Mouse (Mus musculus): ENCODE measurements at regions not wholly inside any gene's neighbourhood (a gene's known extent, or its start where the extent isn't known, plus 50 kb on each side); places are given as distances from the start of the nearest gene placed in this dataset.
A peak's percentile ranks its signal among the peaks of the same experiment; 100 is the strongest.

DNA sequence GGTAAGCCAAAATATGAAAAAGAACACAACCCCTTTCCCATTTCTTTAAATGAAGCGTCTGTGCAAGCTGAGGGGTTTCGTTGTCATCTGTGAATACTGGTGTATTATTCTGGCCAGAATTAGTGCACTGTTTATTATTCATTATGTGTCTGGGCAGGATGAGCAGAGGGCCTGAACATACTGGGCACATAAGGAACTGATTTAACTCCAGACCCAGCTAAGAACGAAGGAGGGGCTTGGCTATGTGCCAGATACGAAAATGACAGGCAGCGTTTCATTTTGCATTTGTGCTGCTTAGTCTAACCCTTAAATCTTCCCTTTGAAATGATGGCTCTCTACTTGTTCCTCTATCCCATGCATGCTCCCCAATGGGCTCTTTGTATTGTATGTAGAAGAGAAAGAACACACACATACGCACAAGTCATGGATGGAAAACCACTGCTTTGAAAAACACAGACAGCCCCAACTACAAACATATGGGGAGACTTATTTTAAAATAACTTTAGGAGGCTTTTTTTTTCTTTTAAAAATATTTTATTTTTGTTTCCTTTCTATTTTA, 213.4 kb upstream of the Dcn start:
- DNase-seq: no peak

GRCm38 (mm10) chr10:97282416-97282815, 197.0 kb upstream of the Dcn start:
- DNase-seq: no peak

DNA sequence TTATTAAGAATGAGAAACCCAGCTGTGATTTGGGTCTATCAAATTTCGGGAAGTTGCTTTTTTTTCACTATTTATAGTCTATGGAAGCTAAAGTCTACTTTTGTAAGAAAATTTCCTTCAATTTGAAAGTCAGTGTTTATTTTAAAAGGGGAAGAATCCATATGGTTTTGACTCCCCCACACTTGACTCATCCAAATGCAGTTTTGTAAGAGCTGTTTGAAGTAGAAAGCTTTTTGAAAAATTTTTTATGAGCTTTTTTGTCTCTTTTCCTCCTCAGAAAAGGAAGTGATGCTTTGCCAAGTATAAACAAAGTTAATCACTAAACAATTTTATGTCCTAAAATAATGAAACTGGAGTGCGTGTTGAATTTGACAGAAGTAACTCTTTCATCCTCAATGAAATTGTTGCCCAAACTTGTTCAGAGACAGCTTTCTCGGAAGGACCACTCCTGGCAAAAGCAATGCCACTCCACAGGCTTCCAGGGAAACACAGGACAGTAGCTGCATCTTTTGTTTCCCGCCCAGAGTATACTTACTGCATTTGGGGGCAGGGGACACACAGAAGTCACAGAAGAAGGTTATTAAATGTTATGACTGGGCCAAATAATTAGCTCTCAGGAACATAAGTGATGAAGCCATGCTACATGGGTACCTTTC, 196.4 kb upstream of the Dcn start:
- DNase-seq: no peak

DNA sequence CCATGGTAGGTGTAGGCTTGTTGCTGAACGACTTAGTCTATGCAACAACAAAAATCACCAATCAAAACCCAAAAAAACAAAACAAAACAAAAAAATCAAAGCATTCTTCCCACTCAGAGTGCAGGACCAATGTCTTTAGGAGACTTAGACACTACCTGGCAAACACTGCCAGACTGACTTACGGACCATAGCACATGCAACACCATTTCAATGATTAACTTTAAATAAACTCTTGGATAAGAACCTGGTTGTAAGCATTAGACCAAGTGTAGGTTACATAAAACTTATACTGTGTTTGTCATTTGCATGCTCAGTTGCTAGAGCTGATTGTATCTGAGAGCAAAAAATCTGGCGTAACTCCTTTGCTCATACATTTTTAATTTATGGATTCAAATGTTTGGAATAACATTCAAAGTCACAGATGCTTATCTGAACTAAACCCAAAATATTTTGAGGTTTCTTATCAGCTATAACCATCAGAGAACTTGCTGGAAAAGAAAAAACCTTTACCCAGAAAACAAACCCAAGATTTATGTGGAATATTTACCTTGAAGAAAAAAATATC, 174.5 kb upstream of the Dcn start:
- peak; percentile 2 to 10 for DNase-seq

DNA sequence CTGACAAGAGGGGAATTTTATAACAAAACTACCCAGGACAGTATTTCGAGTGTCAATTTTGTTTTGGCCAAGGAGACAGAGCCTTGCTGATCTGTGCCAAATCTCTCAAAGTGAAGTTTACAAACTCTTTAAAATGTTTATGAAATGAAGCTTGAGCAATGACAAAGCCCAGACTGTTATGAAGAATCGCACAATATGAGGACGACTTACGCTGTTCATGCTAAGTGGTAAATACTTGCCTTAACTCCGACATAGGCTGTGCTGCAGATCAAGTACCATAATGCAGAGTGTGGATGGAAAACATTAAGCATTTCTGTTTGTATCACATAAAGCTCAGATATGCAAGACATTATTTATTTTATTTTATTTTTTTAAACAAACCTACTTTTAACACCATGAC, 169.8 kb upstream of the Dcn start:
- DNase-seq: no peak

- no peak for DNase-seq
Measured at GRCm38 (mm10) chr10:97312509-97312908, 166.9 kb upstream of the Dcn start.

DNA sequence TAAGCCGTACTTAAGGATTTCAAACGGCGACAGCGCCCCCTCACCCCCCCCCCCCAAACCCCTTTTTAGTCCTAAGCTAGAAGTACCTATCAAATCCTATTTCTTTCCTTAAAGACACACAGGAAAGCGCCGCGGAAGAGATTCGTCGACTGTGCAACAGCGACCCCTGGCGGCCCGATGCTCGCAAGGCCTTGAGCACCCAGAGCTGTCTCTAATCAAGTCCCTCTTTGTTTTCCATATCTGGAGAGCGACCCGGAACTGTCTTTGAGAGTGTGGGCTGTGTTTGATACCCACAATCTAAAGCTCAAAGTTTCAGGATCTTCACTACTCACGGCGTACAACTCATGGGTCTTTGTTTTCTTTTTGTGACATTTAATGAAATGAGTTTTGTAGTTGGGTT, 166.4 kb upstream of the Dcn start:
- peak; percentile 93 to 98 for DNase-seq

DNA sequence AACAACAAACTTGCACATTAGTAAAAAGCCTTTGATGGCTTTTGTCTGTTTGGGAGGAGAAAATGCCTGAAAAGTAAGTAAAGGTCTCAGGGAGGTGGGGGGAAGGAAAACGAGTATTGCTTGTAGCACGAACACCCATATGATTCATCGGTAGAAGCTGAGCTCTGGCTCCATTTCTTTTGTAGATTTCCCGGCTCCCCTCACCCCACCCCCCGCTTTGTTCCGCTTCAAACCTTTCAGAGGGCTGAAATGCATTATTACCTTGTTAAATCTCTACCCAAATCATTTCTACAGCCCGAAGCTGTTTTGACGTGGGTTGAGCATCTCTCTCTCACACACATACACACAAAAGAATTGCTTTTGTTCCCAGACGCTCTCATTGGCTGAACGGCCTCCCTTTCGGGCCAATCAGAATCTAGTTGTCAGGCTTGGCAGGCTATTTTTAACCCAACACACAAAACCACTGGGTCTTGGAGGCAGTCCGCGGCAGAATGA, 166.0 kb upstream of the Dcn start:
- DNase-seq: peak; percentile 80 to 90

DNA sequence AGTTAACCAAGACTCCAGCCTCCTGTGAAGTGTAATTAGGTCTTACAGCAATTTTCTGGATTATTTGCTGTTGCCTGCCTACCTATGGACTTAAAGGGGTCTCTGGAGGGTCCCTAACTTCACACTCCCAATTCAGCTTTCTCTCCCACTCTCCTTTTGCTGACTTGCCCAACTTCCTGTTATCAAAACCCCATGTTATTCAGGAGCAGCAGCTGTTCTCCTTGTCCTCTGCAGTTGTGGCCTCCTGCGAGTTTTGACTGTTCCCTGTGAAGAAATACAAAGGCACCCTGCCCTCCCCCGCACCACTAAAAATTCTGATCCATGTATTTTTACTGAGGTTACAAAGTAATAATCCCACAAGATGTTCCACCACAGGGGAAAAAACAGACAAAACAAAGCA, 146.8 kb upstream of the Dcn start:
- DNase-seq: no peak

- DNase-seq: peak in 1 of 2 experiments; percentile 5
Measured at GRCm38 (mm10) chr10:97334044-97334443, 145.4 kb upstream of the Dcn start.

GRCm38 (mm10) chr10:97334606-97335150, 144.7 kb upstream of the Dcn start:
- DNase-seq: no peak

DNA sequence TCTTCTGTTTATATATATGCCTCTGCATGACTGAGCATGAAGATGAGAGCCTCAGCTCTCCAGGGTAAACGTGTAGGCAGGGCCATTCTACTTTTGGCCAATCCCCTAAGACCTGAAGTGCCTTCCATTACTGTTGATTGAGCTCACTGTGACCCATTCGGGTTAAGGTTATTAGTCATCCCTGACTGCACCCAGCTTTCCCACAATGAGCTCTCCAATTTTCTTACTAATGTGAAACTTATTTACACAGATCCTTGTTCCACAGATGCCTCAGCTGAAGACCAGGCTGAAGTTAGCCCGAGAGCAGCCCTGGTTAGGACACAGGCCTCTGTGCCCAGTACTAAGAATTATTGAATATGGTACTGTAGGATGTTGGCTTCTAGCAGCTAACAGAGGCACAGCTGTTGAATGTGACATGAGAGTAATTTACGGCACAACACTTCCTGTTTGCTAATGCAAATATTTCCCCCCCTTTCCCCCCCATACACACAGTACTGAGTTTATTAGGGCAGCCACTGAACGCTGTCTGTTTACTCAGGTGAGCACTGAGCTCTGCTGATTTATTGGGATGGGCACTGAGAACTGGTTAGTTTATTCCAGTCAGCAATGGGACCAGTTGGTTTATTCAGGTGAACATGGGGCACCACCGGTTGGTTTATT, 141.2 kb upstream of the Dcn start:
- peak in 1 of 2 experiments; percentile 9 for DNase-seq

GRCm38 (mm10) chr10:97339866-97340706, 139.3 kb upstream of the Dcn start:
- no peak for DNase-seq

GRCm38 (mm10) chr10:97345347-97345746, 134.1 kb upstream of the Dcn start:
- DNase-seq: peak; percentile 67 to 89

DNA sequence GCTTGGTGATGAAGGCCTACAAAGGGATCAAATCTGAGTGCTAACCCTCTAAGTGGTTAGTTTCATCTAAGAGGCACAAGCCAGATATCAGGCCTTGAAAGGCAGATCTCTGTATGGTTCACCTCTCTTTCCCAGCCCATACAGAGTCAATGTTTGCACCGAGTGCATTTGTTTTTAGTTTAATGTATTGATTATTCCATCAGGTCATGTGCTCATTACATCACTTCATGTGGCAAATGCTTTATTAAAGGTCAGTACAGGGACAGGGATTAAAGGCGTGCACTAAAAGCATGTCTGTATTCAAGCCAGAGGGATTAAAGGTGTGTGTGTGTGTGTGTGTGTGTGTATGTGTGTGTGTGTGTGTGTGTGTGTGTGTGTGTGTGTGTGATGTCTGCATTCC, 132.5 kb upstream of the Dcn start:
- no peak for DNase-seq

DNA sequence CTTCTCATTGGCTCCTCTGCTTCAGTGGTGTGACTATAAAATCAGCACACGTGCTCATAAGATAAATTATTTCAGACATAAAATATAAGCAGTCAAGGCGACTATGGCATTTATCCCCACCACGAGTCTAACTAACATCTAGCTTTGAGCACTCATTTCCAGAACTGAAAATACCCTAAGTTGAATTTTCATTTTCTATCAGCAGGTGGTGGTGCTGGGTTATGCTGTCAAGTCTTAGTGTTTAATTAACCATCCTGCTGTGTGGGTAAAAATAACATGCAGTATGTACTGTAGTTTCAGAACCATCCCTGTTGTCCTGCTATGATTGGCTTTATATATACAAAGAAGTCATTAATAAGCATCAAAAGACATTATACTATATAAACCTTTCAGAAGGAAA, 110.8 kb upstream of the Dcn start:
- no peak for DNase-seq

- DNase-seq: peak; percentile 42 to 70
Measured at GRCm38 (mm10) chr10:97375824-97376223, 103.6 kb upstream of the Dcn start.

DNA sequence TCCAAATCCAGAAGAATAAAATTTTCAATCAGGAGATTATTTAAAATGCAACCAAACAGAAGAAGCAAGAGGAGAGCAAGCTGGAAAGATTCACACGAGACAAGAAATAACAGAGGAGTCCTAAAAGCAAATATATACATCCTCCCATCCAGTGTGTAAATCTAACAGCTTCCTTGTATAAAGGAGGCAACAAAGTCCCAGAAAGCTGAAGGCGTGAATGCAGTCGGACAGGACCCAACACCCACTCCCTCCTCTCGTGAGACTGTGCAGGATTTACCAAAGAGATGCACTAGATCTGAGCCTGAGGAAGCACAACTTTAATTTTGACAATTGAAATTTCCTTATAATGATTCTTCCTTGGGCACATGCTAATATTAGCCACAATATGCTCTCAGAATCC, 103.0 kb upstream of the Dcn start:
- no peak for DNase-seq

DNA sequence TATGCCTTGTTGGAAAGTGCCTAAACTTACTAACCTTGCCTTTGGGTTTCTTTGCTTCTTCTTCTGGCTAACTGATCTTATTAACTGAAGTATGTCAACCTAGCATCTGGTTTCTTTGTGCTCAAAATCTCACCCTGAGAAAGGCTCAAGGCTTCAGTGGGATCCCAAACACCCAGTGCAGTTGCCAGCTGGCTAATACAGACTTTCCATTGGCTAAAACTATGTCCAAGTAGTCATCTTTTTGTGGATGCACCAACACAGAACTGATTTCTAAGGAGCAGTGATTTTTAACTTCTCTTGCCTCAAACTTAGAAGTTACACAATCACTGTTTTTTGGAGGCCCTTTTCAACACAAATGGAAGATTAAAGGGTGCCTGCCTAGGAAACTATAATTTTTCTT, 97.8 kb upstream of the Dcn start:
- no peak for DNase-seq

- no peak for DNase-seq
Measured at GRCm38 (mm10) chr10:97383881-97384280, 95.5 kb upstream of the Dcn start.

DNA sequence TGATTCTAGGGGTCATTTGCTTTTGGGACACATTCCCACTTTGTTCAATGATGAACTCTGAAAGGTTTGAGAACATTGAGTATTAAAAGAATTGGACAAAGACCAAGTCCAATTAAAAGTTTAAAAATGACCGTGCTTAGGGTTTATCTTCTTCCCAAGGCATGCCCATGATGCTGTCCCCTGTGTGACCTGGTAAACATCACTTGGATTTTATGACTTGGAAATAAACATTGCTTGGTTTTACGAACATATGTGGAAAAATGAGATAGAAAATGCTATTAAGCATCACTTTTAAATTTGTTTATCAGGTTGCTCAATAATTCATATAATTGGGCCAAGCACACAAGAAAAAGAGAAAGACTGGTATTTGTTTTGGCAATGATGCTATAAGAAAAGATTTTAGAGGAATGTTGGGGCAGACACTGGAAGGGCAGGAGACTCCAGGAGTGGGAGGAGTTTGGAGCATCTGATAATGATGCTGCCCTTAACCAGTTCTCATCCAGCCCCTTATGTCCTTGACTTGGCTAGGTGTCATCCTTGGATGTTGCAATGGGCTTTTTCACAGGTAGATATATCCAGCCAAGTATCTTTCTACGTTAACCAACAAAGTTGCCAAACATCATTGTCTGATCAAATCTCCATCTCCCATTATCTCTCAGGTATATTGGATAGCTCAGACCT, 92.1 kb upstream of the Dcn start:
- peak in 1 of 2 experiments; percentile 23 for DNase-seq

Measured in kidney, postnatal 36 days (tissue).